Mouse (Mus musculus): ENCODE measurements at regions not wholly inside any gene's neighbourhood (a gene's known extent, or its start where the extent isn't known, plus 50 kb on each side); places are given as distances from the start of the nearest gene placed in this dataset.

- Histone ChIP-seq H3K4me3 (no peak overlapping the region), H3K36me3 (ENCODE audit: control insufficient read depth, insufficient read depth, low read length) (no peaks in the 10 kb centered on the region), H3K9ac (ENCODE audit: low read depth, low read length) (no peak overlapping the region), H3K27me3 (ENCODE audit: control insufficient read depth, insufficient read depth, low read length) (no peaks in the 10 kb centered on the region), H3K4me1 (ENCODE audit: control insufficient read depth, insufficient read depth, low read length) (no peaks in the 10 kb centered on the region), H3K79me2 (replicated peaks; ENCODE audit: control insufficient read depth, insufficient read depth, low read length) (no peaks in the 10 kb centered on the region), H3K27ac (no peak overlapping the region)
- 76% methylated on average over 1 of the region's 1 CpGs for WGBS
- intact Hi-C loops (cut with DNase I), result no loop called here
- no peak for DNase-seq
- TF ChIP-seq POLR2A (IDR thresholded peaks at IDR 0.05; ENCODE audit: insufficient read depth, low read depth, low read length) (no peak), EP300 (IDR thresholded peaks at IDR 0.05; ENCODE audit: insufficient read depth, low read depth, low read length) (no peak), CTCF (IDR thresholded peaks at IDR 0.05) (no peak)
Observed at GRCm38 (mm10) chr5:126431748-126432147, 809.9 kb upstream of the Tmem132c start.

GRCm38 (mm10) chr5:126438696-126439095, 802.9 kb upstream of the Tmem132c start:
- 85% methylated on average over 1 of the region's 1 CpGs for WGBS
- TF ChIP-seq POLR2A (IDR thresholded peaks at IDR 0.05; ENCODE audit: insufficient read depth, low read depth, low read length) (no peak), CTCF (IDR thresholded peaks at IDR 0.05) (no peak), EP300 (IDR thresholded peaks at IDR 0.05; ENCODE audit: insufficient read depth, low read depth, low read length) (no peak)

GRCm38 (mm10) chr5:126440516-126440915, 801.1 kb upstream of the Tmem132c start:
- Histone ChIP-seq H3K36me3 (ENCODE audit: control insufficient read depth, insufficient read depth, low read length) (no peaks in the 10 kb centered on the region), H3K4me1 (ENCODE audit: control insufficient read depth, insufficient read depth, low read length) (no peaks in the 10 kb centered on the region), H3K27me3 (ENCODE audit: control insufficient read depth, insufficient read depth, low read length) (no peaks in the 10 kb centered on the region), H3K9ac (ENCODE audit: low read depth, low read length) (no peak overlapping the region), H3K4me3 (no peak overlapping the region), H3K27ac (no peak overlapping the region), H3K79me2 (replicated peaks; ENCODE audit: control insufficient read depth, insufficient read depth, low read length) (no peaks in the 10 kb centered on the region)
- WGBS, result 76% methylated on average over 1 of the region's 1 CpGs
- TF ChIP-seq POLR2A (IDR thresholded peaks at IDR 0.05; ENCODE audit: insufficient read depth, low read depth, low read length), result no peak
- no peak for TF ChIP-seq CTCF (IDR thresholded peaks at IDR 0.05)
- no peak for TF ChIP-seq EP300 (IDR thresholded peaks at IDR 0.05; ENCODE audit: insufficient read depth, low read depth, low read length)
- intact Hi-C loops (cut with DNase I), result no loop called here
- no peak for DNase-seq

More at GRCm38 (mm10) chr5:126438696-126439095, 802.9 kb upstream of the Tmem132c start:
- H3K36me3 ChIP-seq (ENCODE audit: control insufficient read depth, insufficient read depth, low read length), result no peaks in the 10 kb centered on the region
- H3K4me1 ChIP-seq (ENCODE audit: control insufficient read depth, insufficient read depth, low read length), result no peaks in the 10 kb centered on the region
- H3K9ac ChIP-seq (ENCODE audit: low read depth, low read length), result no peak overlapping the region
- no peaks in the 10 kb centered on the region for H3K79me2 ChIP-seq (replicated peaks; ENCODE audit: control insufficient read depth, insufficient read depth, low read length)
- H3K27me3 ChIP-seq (ENCODE audit: control insufficient read depth, insufficient read depth, low read length), result no peaks in the 10 kb centered on the region
- H3K27ac ChIP-seq, result no peak overlapping the region
- no peak for DNase-seq
- H3K4me3 ChIP-seq, result no peak overlapping the region
- intact Hi-C loops (cut with DNase I), result no loop called here

- Histone ChIP-seq H3K79me2 (replicated peaks; ENCODE audit: control insufficient read depth, insufficient read depth, low read length) (no peaks in the 10 kb centered on the region), H3K4me1 (ENCODE audit: control insufficient read depth, insufficient read depth, low read length) (no peaks in the 10 kb centered on the region), H3K9ac (ENCODE audit: low read depth, low read length) (no peak overlapping the region), H3K27me3 (ENCODE audit: control insufficient read depth, insufficient read depth, low read length) (no peaks in the 10 kb centered on the region), H3K27ac (no peak overlapping the region), H3K4me3 (no peak overlapping the region), H3K36me3 (ENCODE audit: control insufficient read depth, insufficient read depth, low read length) (no peaks in the 10 kb centered on the region)
- no peak for DNase-seq
- intact Hi-C loops (cut with DNase I), result no loop called here
- TF ChIP-seq POLR2A (IDR thresholded peaks at IDR 0.05; ENCODE audit: insufficient read depth, low read depth, low read length) (no peak), EP300 (IDR thresholded peaks at IDR 0.05; ENCODE audit: insufficient read depth, low read depth, low read length) (no peak), CTCF (IDR thresholded peaks at IDR 0.05) (no peak)
- WGBS, result 60% methylated on average over 3 of the region's 3 CpGs
Observed at GRCm38 (mm10) chr5:126475761-126476160, 765.8 kb upstream of the Tmem132c start.

GRCm38 (mm10) chr5:126522076-126522475, 719.5 kb upstream of the Tmem132c start:
- no peaks in the 10 kb centered on the region for H3K27me3 ChIP-seq (ENCODE audit: control insufficient read depth, insufficient read depth, low read length)
- H3K4me3 ChIP-seq, result no peak overlapping the region
- intact Hi-C loops (cut with DNase I), result no loop called here
- TF ChIP-seq EP300 (IDR thresholded peaks at IDR 0.05; ENCODE audit: insufficient read depth, low read depth, low read length) (no peak), POLR2A (IDR thresholded peaks at IDR 0.05; ENCODE audit: insufficient read depth, low read depth, low read length) (no peak), CTCF (IDR thresholded peaks at IDR 0.05) (no peak)
- no peaks in the 10 kb centered on the region for H3K4me1 ChIP-seq (ENCODE audit: control insufficient read depth, insufficient read depth, low read length)
- no peaks in the 10 kb centered on the region for H3K79me2 ChIP-seq (replicated peaks; ENCODE audit: control insufficient read depth, insufficient read depth, low read length)
- WGBS, result 57% methylated on average over 4 of the region's 4 CpGs
- no peak for DNase-seq
- no peak overlapping the region for H3K27ac ChIP-seq
- H3K9ac ChIP-seq (ENCODE audit: low read depth, low read length), result no peak overlapping the region
- H3K36me3 ChIP-seq (ENCODE audit: control insufficient read depth, insufficient read depth, low read length), result no peaks in the 10 kb centered on the region

- H3K27me3 ChIP-seq (ENCODE audit: control insufficient read depth, insufficient read depth, low read length), result no peaks in the 10 kb centered on the region
- 67% methylated on average over 4 of the region's 4 CpGs for WGBS
- H3K4me3 ChIP-seq, result no peak overlapping the region
- H3K4me1 ChIP-seq (ENCODE audit: control insufficient read depth, insufficient read depth, low read length), result no peaks in the 10 kb centered on the region
- TF ChIP-seq EP300 (IDR thresholded peaks at IDR 0.05; ENCODE audit: insufficient read depth, low read depth, low read length), result no peak
- no peak for TF ChIP-seq POLR2A (IDR thresholded peaks at IDR 0.05; ENCODE audit: insufficient read depth, low read depth, low read length)
- no peak for TF ChIP-seq CTCF (IDR thresholded peaks at IDR 0.05)
- H3K9ac ChIP-seq (ENCODE audit: low read depth, low read length), result no peak overlapping the region
- H3K27ac ChIP-seq, result no peak overlapping the region
- no peaks in the 10 kb centered on the region for H3K79me2 ChIP-seq (replicated peaks; ENCODE audit: control insufficient read depth, insufficient read depth, low read length)
- intact Hi-C loops (cut with DNase I), result no loop called here
- no peak for DNase-seq
- H3K36me3 ChIP-seq (ENCODE audit: control insufficient read depth, insufficient read depth, low read length), result no peaks in the 10 kb centered on the region
Observed at GRCm38 (mm10) chr5:126525863-126526262, 715.7 kb upstream of the Tmem132c start.

All from heart, adult 2 months (tissue).